Mouse (Mus musculus) hindbrain, embryonic 12.5 days (tissue): Measurements from ENCODE around the gene Gtf2e1. TPM values are rescaled to one million over a fixed set of nuclear protein-coding genes. Genes with fewer than 3 reads are reported as not detected.

Source experiments
- ATAC-seq: fragments of 200-750 bp; cut with Nextera tagmentation; 2 replicates; pipeline ENCODE4 v1.8.0; 2017; ENCODE audit warnings: moderate TSS enrichment; ENCODE audit not compliant: low FRiP score
- H3K27ac ChIP-seq: fragments of 300-500 bp; sonication (generic); 2 replicates; pipeline ENCODE4 v1.5.1; 2016; ENCODE audit warnings: mild to moderate bottlenecking
- H3K27me3 ChIP-seq: fragments of 300-500 bp; sonication (generic); 2 replicates; pipeline ENCODE4 v1.6.1; 2016; ENCODE audit warnings: mild to moderate bottlenecking
- H3K36me3 ChIP-seq: fragments of 300-500 bp; sonication (generic); 2 replicates; pipeline ENCODE4 v1.6.1; 2016; ENCODE audit warnings: mild to moderate bottlenecking
- H3K4me1 ChIP-seq: fragments of 300-500 bp; sonication (generic); 2 replicates; pipeline ENCODE4 v1.6.1; 2016
- H3K4me2 ChIP-seq: fragments of 300-500 bp; sonication (generic); replicated peaks from 2 replicates; pipeline ENCODE4 v1.6.1; 2016; ENCODE audit warnings: mild to moderate bottlenecking
- H3K4me3 ChIP-seq: fragments of 300-500 bp; sonication (generic); 2 replicates; pipeline ENCODE4 v1.5.1; 2016; ENCODE audit warnings: mild to moderate bottlenecking
- H3K9ac ChIP-seq: fragments of 300-500 bp; sonication (generic); 2 replicates; pipeline ENCODE4 v1.6.1; 2016; ENCODE audit warnings: mild to moderate bottlenecking, moderate library complexity
- H3K9me3 ChIP-seq: fragments of 300-500 bp; sonication (generic); replicated peaks from 2 replicates; pipeline ENCODE4 v1.6.1; 2016; ENCODE audit warnings: mild to moderate bottlenecking
- WGBS: fragments of 180-500 bp; shearing (Covaris S2); methylation state at CpG from one replicate; pipeline ENCODE4 v1.1.7; 2016; 5-methylcytosine and 5-hydroxymethylcytosine counted together
- polyA plus RNA-seq: library from polyadenylated mRNA; unstranded; fragments of >200 nt; fragmentation: Nextera tagmentation; extraction: Ambion mirVana; gene quantifications from 2 replicates; pipeline ENCODE4 v1.2.1, GENCODE M21; 2016

Gene Gtf2e1
- polyA plus RNA-seq, 1 experiment from 2014 or later: 45.1 TPM

DNA sequence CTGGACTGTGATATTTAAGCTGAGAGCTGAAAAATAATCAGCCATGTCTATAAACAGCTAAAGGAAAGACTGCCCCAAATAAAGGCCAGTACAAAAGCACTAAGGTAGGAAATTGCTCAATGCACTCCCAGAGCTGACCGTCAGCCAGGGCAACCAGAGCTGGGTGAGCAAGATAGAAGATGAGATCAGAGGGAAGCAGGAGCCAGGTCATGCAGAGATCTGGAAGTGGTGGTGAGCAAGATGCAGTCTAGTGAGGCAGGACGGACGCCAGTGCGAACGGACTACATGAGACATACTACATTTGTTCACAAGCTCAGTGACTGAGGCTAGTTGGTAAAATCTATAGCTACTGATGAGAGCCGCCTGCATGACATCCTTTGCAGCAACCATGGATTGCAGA, 75.6 kb downstream of the Gtf2e1 start:
- no peaks in the 10 kb centered on the region for H3K4me1 ChIP-seq
- WGBS: 89% methylated on average over 6 of the region's 6 CpGs
- ATAC-seq: no peak
- no peaks in the 10 kb centered on the region for H3K36me3 ChIP-seq
- no peak overlapping the region for H3K27ac ChIP-seq
- no peak overlapping the region for H3K9ac ChIP-seq
- H3K27me3 ChIP-seq: no peaks in the 10 kb centered on the region
- no peak overlapping the region for H3K4me3 ChIP-seq
- H3K9me3 ChIP-seq: no peaks in the 10 kb centered on the region
- no peak overlapping the region for H3K4me2 ChIP-seq

GRCm38 (mm10) chr16:37462886-37463285, 76.7 kb downstream of the Gtf2e1 start:
- Histone ChIP-seq H3K4me1 (no peaks in the 10 kb centered on the region), H3K36me3 (no peaks in the 10 kb centered on the region), H3K9ac (no peak overlapping the region), H3K27ac (no peak overlapping the region), H3K27me3 (no peaks in the 10 kb centered on the region), H3K4me2 (no peak overlapping the region), H3K9me3 (no peaks in the 10 kb centered on the region), H3K4me3 (no peak overlapping the region)
- no peak for ATAC-seq
- WGBS: 81% methylated on average over 4 of the region's 4 CpGs

- Histone ChIP-seq H3K27ac (no peak overlapping the region), H3K9ac (no peak overlapping the region), H3K36me3 (no peaks in the 10 kb centered on the region), H3K27me3 (no peaks in the 10 kb centered on the region), H3K4me1 (no peaks in the 10 kb centered on the region), H3K9me3 (no peaks in the 10 kb centered on the region), H3K4me3 (no peak overlapping the region), H3K4me2 (no peak overlapping the region)
- WGBS: 87% methylated on average over 4 of the region's 4 CpGs
- no peak for ATAC-seq
Observed at GRCm38 (mm10) chr16:37461601-37462000, 78.0 kb downstream of the Gtf2e1 start.

Other genes starting within 250 kb of the Gtf2e1 start
- gene Stxbp5l, start 154.8 kb downstream of the Gtf2e1 start, polyA plus RNA-seq: 5.5 and 7.3 TPM in 2 replicates
- 30.2 and 32.5 TPM in 2 replicates for gene Rabl3, start 96 bp upstream of the Gtf2e1 start, polyA plus RNA-seq
- gene Hgd, start 40.4 kb upstream of the Gtf2e1 start, polyA plus RNA-seq: 0.25 TPM in 1 of 2 replicates, not detected in the other
- 61.0 and 65.8 TPM in 2 replicates for gene Ndufb4, start 114.7 kb upstream of the Gtf2e1 start, polyA plus RNA-seq
- 328 and 345 TPM in 2 replicates for gene Fstl1, start 237.1 kb upstream of the Gtf2e1 start, polyA plus RNA-seq